Mouse (Mus musculus) liver, postnatal 0 days (tissue): Measurements from ENCODE around the gene Foxo4.

Experiments
- CTCF ChIP-seq: sonication (generic); IDR thresholded peaks from 2 replicates; pipeline ENCODE4 v1.5.1; 2016; ENCODE audit warnings: antibody characterized with exemption, low read depth
- EP300 ChIP-seq: IDR thresholded peaks from 2 replicates; pipeline ENCODE4 v1.6.1; 2016; ENCODE audit warnings: antibody characterized with exemption, low read depth, mild to moderate bottlenecking

DNA sequence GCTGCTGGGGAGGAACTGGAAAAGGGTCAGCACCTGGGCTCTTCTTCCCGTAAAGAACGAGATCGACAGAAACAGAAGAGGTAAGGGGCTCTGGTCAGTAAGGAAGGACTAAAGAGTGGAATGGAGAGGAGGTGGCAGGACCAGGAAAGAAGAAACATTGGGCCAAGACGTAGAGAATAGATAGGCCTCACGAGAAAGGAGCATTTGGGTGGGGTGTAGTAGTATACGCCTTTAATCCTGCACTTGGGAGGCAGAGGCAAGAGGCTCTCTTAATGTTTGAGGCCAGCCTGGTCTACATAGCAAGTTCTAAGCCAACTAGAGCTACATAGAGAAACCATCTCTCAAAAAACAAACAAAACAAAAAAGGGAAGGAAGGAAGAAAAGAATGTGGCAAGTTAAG lies 34.1 kb downstream of the Foxo4 start:
- TF ChIP-seq EP300 (no peak), CTCF (no peak)
